Mouse (Mus musculus) hindbrain, postnatal 0 days (tissue): ENCODE results near the gene Traf4. TPM values are rescaled to one million over a fixed set of nuclear protein-coding genes. Genes with fewer than 3 reads are reported as not detected.
"Not testable (repeated sequence)": the region's sequence is repeated elsewhere in the genome, so short reads cannot be mapped to it uniquely, and the experiment has no call there.

Experiments used
- ATAC-seq: fragments of 200-750 bp; cut with Nextera tagmentation; 2 replicates; pipeline ENCODE4 v1.8.0; 2017; ENCODE audit warnings: mild to moderate bottlenecking, moderate TSS enrichment, moderate library complexity
- DNase-seq: peaks from one replicate; pipeline ENCODE4 v3.0.0-alpha.2; 2015; ENCODE audit warnings: low spot score
- H3K27ac ChIP-seq: fragments of 300-500 bp; sonication (generic); 2 replicates; pipeline ENCODE4 v1.5.1; 2014; ENCODE audit warnings: mild to moderate bottlenecking
- H3K27me3 ChIP-seq: fragments of 300-500 bp; sonication (generic); 2 replicates; pipeline ENCODE4 v1.6.1; 2014; ENCODE audit warnings: low read length, mixed read lengths; ENCODE audit not compliant: insufficient read depth
- H3K36me3 ChIP-seq: fragments of 300-500 bp; sonication (generic); 2 replicates; pipeline ENCODE4 v1.6.1; 2014; ENCODE audit warnings: low read length, mixed read lengths; ENCODE audit not compliant: insufficient read depth
- H3K4me1 ChIP-seq: fragments of 300-500 bp; sonication (generic); 2 replicates; pipeline ENCODE4 v1.6.1; 2014; ENCODE audit warnings: antibody characterized with exemption, low read length, mixed read lengths; ENCODE audit not compliant: insufficient read depth
- H3K4me2 ChIP-seq: fragments of 300-500 bp; sonication (generic); 2 replicates; pipeline ENCODE4 v1.6.1; 2014; ENCODE audit warnings: low read depth, mild to moderate bottlenecking, low read length, moderate library complexity, mixed read lengths
- H3K4me3 ChIP-seq: fragments of 300-500 bp; sonication (generic); 2 replicates; pipeline ENCODE4 v1.5.1; 2014; ENCODE audit warnings: low read length
- H3K9ac ChIP-seq: fragments of 300-500 bp; sonication (generic); replicated peaks from 2 replicates; pipeline ENCODE4 v1.6.1; 2014; ENCODE audit warnings: mild to moderate bottlenecking, low read length, moderate library complexity, mixed read lengths
- H3K9me3 ChIP-seq: fragments of 300-500 bp; sonication (generic); 2 replicates; pipeline ENCODE4 v1.6.1; 2016; ENCODE audit warnings: low read length, mixed read lengths
- CTCF ChIP-seq: IDR thresholded peaks from 2 replicates; pipeline ENCODE4 v1.5.1; 2016; ENCODE audit warnings: antibody characterized with exemption, control low read depth, low read depth
- WGBS: fragments of 180-500 bp; shearing (Covaris S2); extraction: QIAGEN DNeasy Blood & Tissue Kit; methylation state at CpG from one replicate; pipeline ENCODE4 v1.1.7; 2014; 5-methylcytosine and 5-hydroxymethylcytosine counted together
- polyA plus RNA-seq: library from polyadenylated mRNA; unstranded; fragments of >200 nt; fragmentation: Nextera tagmentation; extraction: Ambion mirVana; gene quantifications from 2 replicates; pipeline ENCODE4 v1.2.1, GENCODE M21; 2015
- total RNA-seq: library from RNA; depleted of rRNA; stranded (reverse); fragments of >200 nt; gene quantifications from 2 replicates; pipeline ENCODE4 v1.2.3, GENCODE M21; 2014

Gene Traf4
- total and polyA plus RNA-seq, 2 experiments from 2014 or later: 88.7 to 124 TPM

DNA sequence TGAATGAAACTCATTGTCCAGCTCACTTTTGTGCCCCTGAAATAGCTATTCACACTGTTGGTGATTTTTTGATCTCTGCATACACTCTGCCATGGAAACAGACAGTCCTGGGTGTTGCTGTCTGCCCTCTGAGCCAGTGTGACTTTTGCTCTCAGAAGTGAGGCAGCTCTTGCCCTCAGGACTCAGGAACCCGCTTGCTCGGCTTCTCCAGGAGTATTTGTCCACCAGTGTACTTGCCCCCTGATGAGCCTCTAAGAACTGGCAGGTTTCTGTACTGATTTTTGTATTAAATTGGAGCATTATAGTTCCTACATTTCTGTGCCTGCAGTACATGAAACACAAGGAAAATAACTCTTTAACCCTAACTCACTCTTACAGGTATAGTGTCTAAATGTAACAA lies 21.9 kb downstream of the Traf4 start:
- WGBS: 68% methylated on average over 2 of the region's 2 CpGs
- Histone ChIP-seq H3K27ac (0 out of 2 replicates have a peak overlapping the region, but pooled peaks have one; percentile 22), H3K9ac (no peak overlapping the region), H3K4me3 (no peak overlapping the region), H3K27me3 (no peaks in the 10 kb centered on the region), H3K4me1 (no peaks in the 10 kb centered on the region), H3K4me2 (no peak overlapping the region), H3K9me3 (no peaks in the 10 kb centered on the region), H3K36me3 (peaks cover 26% of the 10 kb centered on the region; the same call in 1 of the 2 replicates)
- TF ChIP-seq CTCF: no peak
- DNase-seq (no peak), ATAC-seq (no peak)

- TF ChIP-seq CTCF: no peak
- H3K27ac ChIP-seq: no peak overlapping the region
- H3K4me1 ChIP-seq: no peaks in the 10 kb centered on the region
- no peaks in the 10 kb centered on the region for H3K27me3 ChIP-seq
- ATAC-seq (no peak), DNase-seq (no peak)
- WGBS: 86% methylated on average over 5 of the region's 5 CpGs
- no peak overlapping the region for H3K9ac ChIP-seq
- no peak overlapping the region for H3K4me3 ChIP-seq
- no peak overlapping the region for H3K4me2 ChIP-seq
- H3K9me3 ChIP-seq: no peaks in the 10 kb centered on the region
- peaks cover 8% of the 10 kb centered on the region; the same call in 1 of the 2 replicates for H3K36me3 ChIP-seq
Measured at GRCm38 (mm10) chr11:78140665-78141064, 24.7 kb downstream of the Traf4 start.

DNA sequence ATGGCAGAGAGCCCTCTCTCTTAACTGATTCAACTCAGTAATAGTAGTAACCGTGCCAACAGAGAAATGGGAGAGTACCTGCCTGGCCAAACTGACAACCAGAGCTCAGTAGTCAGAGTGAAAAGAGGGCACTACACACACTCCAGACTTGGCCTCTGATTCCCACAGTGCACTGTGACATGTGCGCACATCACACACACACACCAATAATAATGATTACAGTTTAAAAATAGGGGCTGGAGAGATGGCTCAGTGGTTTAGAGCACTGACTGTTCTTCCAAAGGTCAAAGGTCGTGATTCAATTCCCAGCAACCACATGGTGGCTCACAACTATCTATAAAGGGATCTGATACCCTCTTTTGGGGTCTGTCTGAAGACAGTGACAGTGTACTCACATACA lies 27.4 kb downstream of the Traf4 start:
- ATAC-seq: no peak
- Histone ChIP-seq H3K27me3 (no peaks in the 10 kb centered on the region), H3K9ac (no peak overlapping the region), H3K36me3 (no peaks in the 10 kb centered on the region), H3K4me2 (no peak overlapping the region), H3K27ac (no peak overlapping the region), H3K4me1 (no peaks in the 10 kb centered on the region), H3K9me3 (no peaks in the 10 kb centered on the region), H3K4me3 (no peak overlapping the region)
- WGBS: 89% methylated on average over 3 of the region's 3 CpGs
- TF ChIP-seq CTCF: no peak
- DNase-seq: no peak

GRCm38 (mm10) chr11:78137584-78137983 lies 27.8 kb downstream of the Traf4 start:
- TF ChIP-seq CTCF: no peak
- no peak for ATAC-seq
- Histone ChIP-seq H3K4me1 (no peaks in the 10 kb centered on the region), H3K27ac (no peak overlapping the region), H3K4me3 (no peak overlapping the region), H3K36me3 (no peaks in the 10 kb centered on the region), H3K9me3 (no peaks in the 10 kb centered on the region), H3K27me3 (no peaks in the 10 kb centered on the region), H3K9ac (no peak overlapping the region), H3K4me2 (no peak overlapping the region)
- 73% methylated on average over 4 of the region's 4 CpGs for WGBS
- DNase-seq: no peak

GRCm38 (mm10) chr11:78136132-78136531 lies 29.3 kb downstream of the Traf4 start:
- DNase-seq (no peak), ATAC-seq (no peak)
- no peaks in the 10 kb centered on the region for H3K36me3 ChIP-seq
- no peaks in the 10 kb centered on the region for H3K9me3 ChIP-seq
- H3K4me3 ChIP-seq: no peak overlapping the region
- H3K9ac ChIP-seq: no peak overlapping the region
- H3K27me3 ChIP-seq: no peaks in the 10 kb centered on the region
- H3K27ac ChIP-seq: no peak overlapping the region
- no peaks in the 10 kb centered on the region for H3K4me1 ChIP-seq
- H3K4me2 ChIP-seq: no peak overlapping the region
- 92% methylated on average over 1 of the region's 1 CpGs for WGBS
- TF ChIP-seq CTCF: no peak

GRCm38 (mm10) chr11:78135314-78135713 lies 30.1 kb downstream of the Traf4 start:
- not testable (repeated sequence) for H3K36me3 ChIP-seq, H3K4me2 ChIP-seq, H3K27me3 ChIP-seq, H3K27ac ChIP-seq, H3K9me3 ChIP-seq, H3K4me3 ChIP-seq, ATAC-seq, DNase-seq, H3K4me1 ChIP-seq, H3K9ac ChIP-seq
- 87% methylated on average over 7 of the region's 7 CpGs for WGBS

- no peak for ATAC-seq
- Histone ChIP-seq H3K27me3 (no peaks in the 10 kb centered on the region), H3K4me2 (no peak overlapping the region), H3K9me3 (no peaks in the 10 kb centered on the region), H3K36me3 (no peaks in the 10 kb centered on the region), H3K4me1 (no peaks in the 10 kb centered on the region), H3K27ac (no peak overlapping the region), H3K4me3 (no peak overlapping the region), H3K9ac (no peak overlapping the region)
- WGBS: 80% methylated on average over 3 of the region's 3 CpGs
- no peak for TF ChIP-seq CTCF
- no peak for DNase-seq
Measured at GRCm38 (mm10) chr11:78134344-78134743, 31.0 kb downstream of the Traf4 start.
